Mouse (Mus musculus): ENCODE results near the gene Zfp94. TPM values are rescaled to one million over a fixed set of nuclear protein-coding genes. Genes with fewer than 3 reads are reported as not detected.

Zfp94 gene
- polyA plus RNA-seq, 1 experiment = 9.0 TPM

GRCm38 (mm10) chr7:24297361-24298095, 18.9 kb downstream of the Zfp94 start:
- H3K4me3 ChIP-seq (replicated peaks; ENCODE audit: extremely low read depth, low read depth, low read length) = no peak overlapping the region
- TF ChIP-seq CTCF (IDR thresholded peaks at IDR 0.05; ENCODE audit: insufficient read depth, low read length) (no peak), POLR2A (IDR thresholded peaks at IDR 0.05; ENCODE audit: borderline replicate concordance, extremely low read depth, low read depth, low read length) (no peak)
- no peak for DNase-seq
- WGBS = 93% methylated on average over 15 of the region's 15 CpGs
- H3K4me1 ChIP-seq (ENCODE audit: control insufficient read depth, insufficient read depth, low read length) = no peaks in the 10 kb centered on the region; the same call in 1 of the 2 replicates

- TF ChIP-seq CTCF (IDR thresholded peaks at IDR 0.05; ENCODE audit: insufficient read depth, low read length) (no peak), POLR2A (IDR thresholded peaks at IDR 0.05; ENCODE audit: borderline replicate concordance, extremely low read depth, low read depth, low read length) (no peak)
- DNase-seq = no peak
- WGBS = 95% methylated on average over 7 of the region's 7 CpGs
- Histone ChIP-seq H3K4me1 (ENCODE audit: control insufficient read depth, insufficient read depth, low read length) (no peaks in the 10 kb centered on the region; the same call in 1 of the 2 replicates), H3K4me3 (replicated peaks; ENCODE audit: extremely low read depth, low read depth, low read length) (no peak overlapping the region)
These were observed 20.1 kb downstream of the Zfp94 start for GRCm38 (mm10) chr7:24296386-24296785.

DNA sequence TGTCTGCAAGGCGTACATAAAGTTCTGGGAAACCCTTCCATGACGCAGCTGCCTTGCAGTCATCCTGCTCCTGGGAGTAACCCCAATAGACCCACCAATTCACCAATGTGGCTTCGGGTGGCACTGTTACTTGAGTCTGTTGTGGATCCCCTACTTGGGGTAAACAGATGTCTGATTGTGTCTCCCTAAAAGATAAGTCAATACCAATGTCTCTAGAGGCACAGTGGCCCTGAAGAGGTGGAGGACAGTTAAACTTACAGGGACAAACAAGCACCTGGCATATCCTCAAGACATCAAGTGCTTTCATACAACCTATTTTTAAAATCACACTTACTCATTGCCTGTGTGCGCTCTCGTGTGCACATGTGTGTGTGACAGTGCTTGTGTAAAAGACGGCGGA, 21.1 kb downstream of the Zfp94 start:
- TF ChIP-seq POLR2A (IDR thresholded peaks at IDR 0.05; ENCODE audit: borderline replicate concordance, extremely low read depth, low read depth, low read length) (no peak), CTCF (IDR thresholded peaks at IDR 0.05; ENCODE audit: insufficient read depth, low read length) (no peak)
- WGBS = 97% methylated on average over 7 of the region's 7 CpGs
- DNase-seq = no peak

DNA sequence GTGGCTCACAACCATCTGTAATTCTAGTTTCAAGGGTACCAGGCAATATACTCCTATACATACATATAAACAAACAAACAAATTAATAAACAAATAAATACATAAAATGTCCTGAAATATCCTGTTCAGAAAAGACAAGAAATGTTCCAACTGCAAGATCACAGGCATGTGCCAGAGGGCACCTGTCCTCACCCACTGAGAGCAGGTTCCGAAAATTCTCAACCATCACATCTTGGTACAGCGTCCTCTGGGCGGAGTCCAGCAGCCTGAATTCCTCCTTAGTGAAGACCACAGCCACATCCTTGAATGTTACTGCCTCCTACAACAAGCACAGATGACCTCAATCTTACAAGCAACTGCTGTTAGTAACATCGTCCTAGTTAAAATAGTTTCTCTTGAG, 21.7 kb downstream of the Zfp94 start:
- no peak for TF ChIP-seq CTCF (IDR thresholded peaks at IDR 0.05; ENCODE audit: insufficient read depth, low read length)
- no peak for TF ChIP-seq POLR2A (IDR thresholded peaks at IDR 0.05; ENCODE audit: borderline replicate concordance, extremely low read depth, low read depth, low read length)
- no peak for DNase-seq
- Histone ChIP-seq H3K4me3 (replicated peaks; ENCODE audit: extremely low read depth, low read depth, low read length) (no peak overlapping the region), H3K4me1 (ENCODE audit: control insufficient read depth, insufficient read depth, low read length) (no peaks in the 10 kb centered on the region; the same call in 1 of the 2 replicates)
- WGBS = 96% methylated on average over 4 of the region's 4 CpGs

More for the DNA sequence above, 21.1 kb downstream of the Zfp94 start:
- no peak overlapping the region for H3K4me3 ChIP-seq (replicated peaks; ENCODE audit: extremely low read depth, low read depth, low read length)
- no peaks in the 10 kb centered on the region; the same call in 1 of the 2 replicates for H3K4me1 ChIP-seq (ENCODE audit: control insufficient read depth, insufficient read depth, low read length)

GRCm38 (mm10) chr7:24293061-24293851, 23.2 kb downstream of the Zfp94 start:
- no peak for DNase-seq
- no peak for TF ChIP-seq CTCF (IDR thresholded peaks at IDR 0.05; ENCODE audit: insufficient read depth, low read length)
- no peak for TF ChIP-seq POLR2A (IDR thresholded peaks at IDR 0.05; ENCODE audit: borderline replicate concordance, extremely low read depth, low read depth, low read length)
- Histone ChIP-seq H3K4me3 (replicated peaks; ENCODE audit: extremely low read depth, low read depth, low read length) (no peak overlapping the region), H3K4me1 (ENCODE audit: control insufficient read depth, insufficient read depth, low read length) (no peaks in the 10 kb centered on the region)
- whole genome bisulfite sequencing = 79% methylated on average over 12 of the region's 12 CpGs

- 93% methylated on average over 27 of the region's 27 CpGs for WGBS
- H3K4me3 ChIP-seq (replicated peaks; ENCODE audit: extremely low read depth, low read depth, low read length) = no peak overlapping the region
- no peaks in the 10 kb centered on the region for H3K4me1 ChIP-seq (ENCODE audit: control insufficient read depth, insufficient read depth, low read length)
- TF ChIP-seq CTCF (IDR thresholded peaks at IDR 0.05; ENCODE audit: insufficient read depth, low read length) = no peak
- TF ChIP-seq POLR2A (IDR thresholded peaks at IDR 0.05; ENCODE audit: borderline replicate concordance, extremely low read depth, low read depth, low read length) = no peak
- DNase-seq = no peak
These were observed 24.9 kb downstream of the Zfp94 start for GRCm38 (mm10) chr7:24291387-24292090.

- no peaks in the 10 kb centered on the region for H3K4me1 ChIP-seq (ENCODE audit: control insufficient read depth, insufficient read depth, low read length)
- WGBS = 98% methylated on average over 4 of the region's 4 CpGs
- no peak overlapping the region for H3K4me3 ChIP-seq (replicated peaks; ENCODE audit: extremely low read depth, low read depth, low read length)
- no peak for DNase-seq
- TF ChIP-seq CTCF (IDR thresholded peaks at IDR 0.05; ENCODE audit: insufficient read depth, low read length) (no peak), POLR2A (IDR thresholded peaks at IDR 0.05; ENCODE audit: borderline replicate concordance, extremely low read depth, low read depth, low read length) (no peak)
These were observed 26.3 kb downstream of the Zfp94 start for GRCm38 (mm10) chr7:24290106-24290693.

DNA sequence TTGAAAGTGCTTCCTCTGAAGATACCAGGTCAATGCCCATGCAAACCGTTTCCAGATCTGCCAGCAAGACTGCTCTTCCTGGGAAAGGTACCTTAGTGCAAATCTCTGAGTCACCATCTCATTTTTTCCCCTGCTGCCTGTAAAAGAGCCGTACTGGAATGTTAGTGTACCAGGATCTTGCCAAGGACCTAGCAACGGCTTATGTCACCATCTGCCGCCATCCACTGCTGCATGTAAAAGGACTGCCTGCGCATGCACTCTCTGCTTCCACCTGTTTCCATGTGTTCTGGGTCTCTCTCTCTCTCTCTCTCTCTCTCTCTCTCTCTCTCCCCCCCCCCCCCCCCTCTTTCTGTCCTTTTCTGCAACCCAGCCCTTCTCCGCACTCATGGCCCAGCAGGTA, 28.0 kb downstream of the Zfp94 start:
- WGBS = 87% methylated on average over 6 of the region's 6 CpGs
- TF ChIP-seq POLR2A (IDR thresholded peaks at IDR 0.05; ENCODE audit: borderline replicate concordance, extremely low read depth, low read depth, low read length) (no peak), CTCF (IDR thresholded peaks at IDR 0.05; ENCODE audit: insufficient read depth, low read length) (no peak)
- DNase-seq = no peak
- Histone ChIP-seq H3K4me3 (replicated peaks; ENCODE audit: extremely low read depth, low read depth, low read length) (no peak overlapping the region), H3K4me1 (ENCODE audit: control insufficient read depth, insufficient read depth, low read length) (no peaks in the 10 kb centered on the region)

GRCm38 (mm10) chr7:24287670-24288069, 28.8 kb downstream of the Zfp94 start:
- no peak for TF ChIP-seq CTCF (IDR thresholded peaks at IDR 0.05; ENCODE audit: insufficient read depth, low read length)
- TF ChIP-seq POLR2A (IDR thresholded peaks at IDR 0.05; ENCODE audit: borderline replicate concordance, extremely low read depth, low read depth, low read length) = no peak
- Histone ChIP-seq H3K4me1 (ENCODE audit: control insufficient read depth, insufficient read depth, low read length) (no peaks in the 10 kb centered on the region), H3K4me3 (replicated peaks; ENCODE audit: extremely low read depth, low read depth, low read length) (no peak overlapping the region)
- WGBS = 88% methylated on average over 5 of the region's 5 CpGs
- no peak for DNase-seq
